Mouse (Mus musculus) brain, embryonic 14.5 days (tissue): ENCODE data around the gene Glrp1.

Experiments
- CTCF ChIP-seq: fragments of 200-500 bp; IDR thresholded peaks from 2 replicates; pipeline ENCODE4 v1.5.1; 2012; ENCODE audit warnings: inconsistent platforms, mild to moderate bottlenecking, moderate library complexity, borderline replicate concordance; ENCODE audit not compliant: insufficient read depth, insufficient read length; ENCODE audit errors: extremely low read depth
- POLR2A ChIP-seq: fragments of 200-500 bp; IDR thresholded peaks from 2 replicates; pipeline ENCODE4 v1.6.1; 2012; ENCODE audit warnings: mild to moderate bottlenecking, inconsistent platforms, borderline replicate concordance; ENCODE audit not compliant: poor library complexity, insufficient read depth, insufficient read length, severe bottlenecking; ENCODE audit errors: extremely low read depth

GRCm38 (mm10) chr1:88499230-88499737 is 10.6 kb downstream of the Glrp1 start:
- TF ChIP-seq CTCF = no peak
- TF ChIP-seq POLR2A = no peak
